Mouse (Mus musculus): ENCODE data around the gene Inpp5a.

- no peak for TF ChIP-seq CTCF (IDR thresholded peaks at IDR 0.05; ENCODE audit: borderline replicate concordance, extremely low read depth, insufficient read depth, insufficient read length)
- TF ChIP-seq POLR2A (IDR thresholded peaks at IDR 0.05; ENCODE audit: borderline replicate concordance, extremely low read depth, insufficient read depth, insufficient read length, poor library complexity, severe bottlenecking), result no peak
These were observed 81.6 kb downstream of the Inpp5a start for GRCm38 (mm10) chr7:139470481-139470880.

Data from brain, embryonic 14.5 days (tissue).